Mouse (Mus musculus): ENCODE results near the gene Dynlt1c.
"Not testable (repeated sequence)": the region's sequence is repeated elsewhere in the genome, so short reads cannot be mapped to it uniquely, and the experiment has no call there.

Dynlt1c gene

GRCm38 (mm10) chr17:6601204-6601911, at the start of gene Dynlt1c:
Dynlt1c (plus strand) TSS chr17:6601671.
- CTCF ChIA-PET, result interaction anchor here (0.6 kb wide), 1 partner anchor 493 kb away, joined by 3 read pairs; no protein-coding TSS in a partner anchor

DNA sequence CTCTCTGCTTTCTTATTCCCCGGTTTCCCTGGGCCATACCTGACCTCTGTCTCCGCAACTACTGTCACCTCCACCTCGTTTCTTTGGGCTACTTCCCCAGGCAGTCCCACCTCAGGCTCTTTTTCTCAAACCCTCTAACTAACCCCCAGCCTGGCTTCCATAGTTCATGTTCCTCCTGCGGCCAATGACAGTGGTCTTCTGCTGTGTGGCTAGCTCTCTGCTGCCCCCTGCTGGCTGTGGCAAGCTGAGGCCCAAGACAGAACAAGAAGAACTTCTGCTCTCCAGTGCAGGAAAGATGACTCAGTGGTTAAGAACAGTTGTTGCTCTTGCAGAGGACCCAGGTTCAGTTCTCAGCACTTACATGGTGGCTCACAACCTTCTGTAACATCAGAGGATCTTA, 47.7 kb upstream of the Dynlt1c start:
- CTCF ChIA-PET, result not testable (repeated sequence)

DNA sequence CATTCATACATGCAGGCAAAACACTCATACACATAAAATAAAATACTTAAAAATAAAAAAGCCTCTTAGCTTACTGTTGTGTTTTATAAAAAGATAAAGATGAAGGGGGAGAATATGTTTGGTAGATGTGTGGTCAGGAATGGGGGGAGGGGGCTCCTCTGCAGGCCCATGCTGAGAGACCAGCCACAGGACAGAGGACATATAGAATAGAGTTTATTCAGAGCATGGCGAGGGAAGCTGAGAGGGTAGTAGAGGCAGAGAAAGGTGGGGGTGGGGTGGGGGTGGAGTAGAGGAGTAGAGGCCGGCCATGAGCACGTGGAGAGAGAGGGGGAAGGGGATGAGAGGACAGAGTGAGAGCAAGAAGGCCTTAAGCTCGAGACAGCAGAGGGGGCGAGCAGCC, 47.2 kb upstream of the Dynlt1c start:
- CTCF ChIA-PET, result not testable (repeated sequence)

DNA sequence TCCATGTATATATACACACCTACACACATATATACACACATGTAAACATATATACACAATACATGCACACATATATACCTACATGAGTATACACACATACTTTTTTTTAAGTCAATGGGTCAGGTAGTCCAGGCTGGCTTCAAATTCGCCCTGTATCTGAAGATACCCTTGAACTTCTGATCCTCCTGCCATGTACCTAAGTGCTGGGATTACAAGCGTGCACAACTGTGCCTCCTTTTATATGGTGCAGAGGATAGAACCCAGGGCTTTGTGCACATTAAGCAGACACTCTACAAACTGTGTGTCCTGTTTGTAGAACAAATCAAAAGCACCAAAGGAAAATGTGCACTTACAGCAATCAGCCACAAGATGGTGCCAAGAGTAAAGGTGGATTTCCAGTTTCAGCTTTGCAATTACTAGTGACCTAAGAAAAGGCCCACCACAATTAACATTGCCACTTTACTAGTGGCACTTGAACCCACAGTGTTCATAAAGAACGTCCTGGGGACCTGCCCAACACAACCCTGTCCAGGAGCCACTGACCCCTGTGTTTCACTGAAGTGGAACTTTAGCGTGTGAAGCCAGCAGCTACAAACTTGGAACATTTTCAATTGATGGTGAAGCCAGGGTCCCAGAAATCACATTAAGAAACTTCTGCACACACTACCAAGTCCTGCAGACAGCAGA, 41.9 kb upstream of the Dynlt1c start:
- CTCF ChIA-PET, result not testable (repeated sequence)

- CTCF ChIA-PET, result not testable (repeated sequence)
Observed at GRCm38 (mm10) chr17:6564866-6565265, 36.6 kb upstream of the Dynlt1c start.

DNA sequence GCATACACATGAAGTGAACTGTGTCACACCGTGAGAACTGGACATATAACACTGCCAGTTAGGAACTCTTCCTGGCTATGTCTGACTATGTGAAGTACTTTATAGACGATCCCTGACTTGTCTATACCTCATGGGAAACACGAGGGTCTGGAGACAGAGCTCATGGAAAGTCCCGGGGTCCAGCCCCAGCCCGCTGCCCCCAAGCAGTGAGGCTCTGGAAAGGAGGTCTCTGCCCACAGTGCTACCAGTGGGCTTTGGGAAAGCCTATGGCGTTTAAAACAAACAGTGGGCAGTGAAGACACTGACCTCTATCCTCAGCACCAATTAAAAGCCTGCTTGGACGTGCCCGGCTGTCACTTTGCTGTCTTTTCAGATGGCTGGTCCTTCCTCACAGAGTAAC, 33.6 kb upstream of the Dynlt1c start:
- CTCF ChIA-PET, result not testable (repeated sequence)

GRCm38 (mm10) chr17:6571296-6571695, 30.2 kb upstream of the Dynlt1c start:
- CTCF ChIA-PET, result not testable (repeated sequence)

- CTCF ChIA-PET, result not testable (repeated sequence)
Observed at GRCm38 (mm10) chr17:6572202-6572601, 29.3 kb upstream of the Dynlt1c start.

DNA sequence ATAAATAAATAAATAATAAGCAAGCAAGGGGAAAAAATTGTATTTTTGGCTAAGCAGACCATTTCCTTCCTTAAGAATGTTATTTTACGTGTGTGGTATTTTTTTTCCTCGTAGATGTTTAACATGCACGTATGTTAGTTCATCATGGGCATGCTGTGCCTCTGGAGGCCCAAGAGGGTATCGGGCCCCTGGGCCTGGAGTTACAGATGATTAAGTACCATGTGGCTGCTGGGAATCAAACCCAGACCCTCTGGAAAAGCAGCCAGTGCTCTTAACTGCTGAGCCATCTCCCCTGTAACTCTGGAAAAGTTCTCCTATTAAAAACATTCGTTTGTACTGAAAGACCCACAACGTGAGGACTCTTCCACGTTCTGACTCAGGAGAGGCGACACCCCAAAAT, 26.1 kb upstream of the Dynlt1c start:
- CTCF ChIA-PET, result not testable (repeated sequence)

DNA sequence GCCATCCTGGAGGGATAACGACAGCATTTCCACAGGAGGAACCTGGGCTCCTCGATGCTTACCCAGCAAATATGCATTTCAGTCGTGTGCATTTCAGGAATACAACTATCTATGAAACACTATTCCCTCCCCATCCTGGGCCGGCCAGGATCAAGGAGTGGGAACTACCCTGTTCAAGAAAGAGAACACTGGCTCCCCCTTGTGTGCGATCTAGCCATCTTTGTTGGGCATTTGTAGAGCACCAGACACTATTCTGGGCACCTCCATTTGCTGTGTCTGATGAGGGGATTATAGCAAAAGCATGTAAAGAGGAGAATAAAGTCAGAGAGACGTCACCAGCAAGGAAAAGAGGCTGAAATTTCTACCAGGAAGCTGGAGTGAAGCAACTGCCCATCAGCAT, 12.8 kb upstream of the Dynlt1c start:
- CTCF ChIA-PET, result not testable (repeated sequence)

GRCm38 (mm10) chr17:6592109-6592508, 9.4 kb upstream of the Dynlt1c start:
- CTCF ChIA-PET, result not testable (repeated sequence)

- CTCF ChIA-PET, result not testable (repeated sequence)
Observed at GRCm38 (mm10) chr17:6593896-6594295, 7.6 kb upstream of the Dynlt1c start.

DNA sequence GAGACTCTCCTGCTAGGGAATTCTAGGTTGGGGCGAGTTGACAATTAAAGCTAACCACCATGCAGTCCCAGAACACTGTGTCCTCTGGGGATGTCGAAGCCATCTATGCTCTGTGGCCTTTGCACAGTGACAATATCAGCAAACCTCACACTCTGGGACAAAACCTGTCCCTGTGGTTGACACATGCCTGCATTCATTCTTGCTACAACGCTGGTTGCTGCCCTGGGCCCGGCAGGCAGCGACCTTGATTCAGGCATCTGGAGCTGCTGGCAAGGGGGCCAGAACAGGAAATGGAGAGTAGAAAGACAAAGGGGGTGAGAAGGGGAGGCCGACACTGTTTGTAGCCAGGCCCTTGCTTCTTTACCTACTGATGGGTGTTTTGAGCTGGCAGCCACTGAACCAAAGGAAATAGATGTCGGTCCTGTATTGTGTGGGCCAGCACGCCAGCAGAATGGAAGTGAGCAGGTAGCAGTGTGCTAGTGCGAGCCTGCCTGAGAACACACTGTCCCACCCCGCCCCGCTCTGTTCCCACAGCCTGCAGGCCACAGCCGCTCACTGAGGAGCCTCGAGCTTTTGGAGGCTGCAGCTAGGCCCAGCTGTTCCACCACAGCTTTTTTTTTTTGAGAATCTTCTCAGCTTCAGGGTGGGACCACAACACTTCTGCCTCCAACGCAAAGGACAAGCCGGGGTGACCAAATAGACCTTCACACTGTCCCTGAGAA, 5.5 kb upstream of the Dynlt1c start:
- CTCF ChIA-PET, result not testable (repeated sequence)

DNA sequence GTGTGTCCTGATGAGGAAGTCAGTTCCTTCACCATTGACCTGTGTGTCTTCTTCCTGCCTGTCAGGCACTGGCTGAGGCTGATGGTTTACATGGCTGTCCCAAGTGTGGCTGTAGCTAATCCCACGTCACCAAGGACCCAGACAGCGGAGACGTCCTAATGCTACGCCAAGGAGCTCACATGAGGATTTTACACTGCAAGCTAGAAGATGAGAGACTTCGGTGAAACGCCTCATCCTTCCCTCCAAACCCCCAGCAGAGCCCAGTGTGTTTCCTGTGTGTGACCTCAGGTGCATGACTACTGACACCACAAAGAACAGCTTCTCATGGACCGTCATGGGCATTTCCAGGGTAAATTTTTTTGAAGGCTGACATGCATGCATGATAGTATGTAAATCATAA, 3.1 kb upstream of the Dynlt1c start:
- CTCF ChIA-PET, result not testable (repeated sequence)

GRCm38 (mm10) chr17:6600216-6600911, 1.1 kb upstream of the Dynlt1c start:
- CTCF ChIA-PET, result interaction anchor here (0.7 kb wide), 1 partner anchor 263 kb away, joined by 7 read pairs; no protein-coding TSS in a partner anchor

GRCm38 (mm10) chr17:6602205-6602604, 734 bp downstream of the Dynlt1c start:
- CTCF ChIA-PET, result not testable (repeated sequence)

DNA sequence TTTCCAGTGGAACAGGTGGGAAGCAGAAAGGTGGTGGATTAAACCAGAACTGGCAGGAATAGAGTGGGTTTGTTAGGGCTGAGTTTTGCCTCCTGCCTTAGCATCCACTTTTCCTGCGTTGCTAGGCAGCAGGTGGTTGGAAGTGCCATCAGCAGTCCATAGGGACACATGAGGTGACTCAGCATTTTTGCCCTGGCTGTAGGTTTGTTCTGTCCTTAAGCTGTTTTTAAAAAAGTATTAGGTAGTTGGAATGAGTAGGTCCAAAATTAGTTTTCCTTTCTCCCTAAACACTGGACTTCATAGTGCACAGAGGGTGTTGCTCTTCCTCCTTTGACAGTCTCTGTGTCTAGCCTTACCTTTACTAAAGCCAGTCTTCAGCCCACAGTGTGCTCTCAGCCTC, 3.9 kb downstream of the Dynlt1c start:
- CTCF ChIA-PET, result not testable (repeated sequence)

DNA sequence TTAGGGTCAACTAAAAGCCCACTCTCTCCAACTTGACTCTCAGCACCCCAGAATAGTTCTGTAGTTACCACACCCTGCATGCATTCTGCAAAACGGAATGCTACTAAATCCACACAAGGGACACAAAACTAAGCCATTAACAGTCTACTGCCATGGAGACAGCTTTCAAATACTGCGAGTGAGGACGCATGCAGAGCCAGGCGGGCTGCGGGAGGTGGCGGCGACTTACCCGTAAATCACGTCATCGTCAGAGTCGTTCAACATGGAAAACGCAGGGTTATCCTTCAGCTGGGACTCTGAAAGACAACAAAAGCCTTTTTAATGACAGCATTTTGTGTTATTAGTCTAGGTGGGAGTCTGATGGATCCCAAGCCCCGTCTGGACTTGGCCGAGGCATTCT, 12.1 kb downstream of the Dynlt1c start:
- CTCF ChIA-PET, result not testable (repeated sequence)

DNA sequence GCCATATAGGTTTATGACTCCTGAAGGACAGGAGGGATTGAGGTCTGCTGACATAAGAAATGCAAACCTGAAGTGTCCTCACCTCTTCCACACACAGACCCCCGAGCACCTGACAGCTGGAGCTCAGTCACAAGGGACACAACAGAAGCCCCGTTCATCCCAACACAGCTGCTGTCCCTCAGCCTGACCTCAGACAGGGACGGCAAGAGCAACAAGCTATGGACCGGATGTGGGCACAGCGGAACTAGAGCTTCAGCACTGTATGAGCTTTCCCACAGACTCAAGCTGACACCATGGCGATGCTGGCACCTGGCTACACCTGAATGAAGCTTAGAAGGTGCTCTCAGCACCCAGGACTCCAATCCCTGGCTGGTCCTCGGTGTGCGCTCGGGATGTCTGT, 12.8 kb downstream of the Dynlt1c start:
- CTCF ChIA-PET, result not testable (repeated sequence)

GRCm38 (mm10) chr17:6616731-6617130, 15.3 kb downstream of the Dynlt1c start:
- CTCF ChIA-PET, result not testable (repeated sequence)

GRCm38 (mm10) chr17:6617689-6618400, 16.4 kb downstream of the Dynlt1c start:
- CTCF ChIA-PET, result not testable (repeated sequence)

GRCm38 (mm10) chr17:6619271-6619670, 17.8 kb downstream of the Dynlt1c start:
- CTCF ChIA-PET, result not testable (repeated sequence)
